Mouse (Mus musculus) MEL (cell line): Measurements from ENCODE around the gene Odr4. TPM values are rescaled to one million over a fixed set of nuclear protein-coding genes. Genes with fewer than 3 reads are reported as not detected.

Experiments
- DNase-seq: peaks from one replicate; pipeline ENCODE4 v3.0.0; 2011; ENCODE audit warnings: low read depth, low spot score
- H3K27ac ChIP-seq: 2 replicates; pipeline ENCODE4 v1.5.1; 2012; ENCODE audit warnings: low read depth, mild to moderate bottlenecking, control low read depth, low read length, moderate library complexity; ENCODE audit not compliant: control insufficient read depth
- H3K27me3 ChIP-seq, 2 experiments: fragments of 150-350 bp in 1 of 2; sonication (generic) in 1 of 2; 2 replicates each; pipeline ENCODE4 v1.6.1; 2012; ENCODE audit warnings: low read length in 2 of 2, mild to moderate bottlenecking in 2 of 2, improper control_type of control experiment in 1 of 2, moderate library complexity in 1 of 2; ENCODE audit not compliant: insufficient read depth in 2 of 2, control insufficient read depth in 1 of 2
- H3K36me3 ChIP-seq, 2 experiments: 2 replicates each; pipeline ENCODE4 v1.6.1; 2012 to 2014; ENCODE audit warnings: low read length in 2 of 2, improper control_type of control experiment in 1 of 2, inconsistent platforms in 1 of 2, mild to moderate bottlenecking in 1 of 2; ENCODE audit not compliant: insufficient read depth in 2 of 2, control insufficient read depth in 1 of 2
- H3K4me1 ChIP-seq, 2 experiments: fragments of 150-350 bp in 1 of 2; sonication (generic) in 1 of 2; 2 replicates each; pipeline ENCODE4 v1.6.1; 2012; ENCODE audit warnings: low read length in 2 of 2, improper control_type of control experiment in 1 of 2, mild to moderate bottlenecking in 1 of 2; ENCODE audit not compliant: insufficient read depth in 2 of 2, control insufficient read depth in 1 of 2
- H3K4me3 ChIP-seq, 2 experiments: fragments of 150-350 bp in 1 of 2; sonication (generic) in 1 of 2; 2 replicates each; pipeline ENCODE4 v1.5.1; 2012; ENCODE audit warnings: low read depth in 2 of 2, low read length in 2 of 2, mild to moderate bottlenecking in 2 of 2, moderate library complexity in 2 of 2, control low read depth in 1 of 2, improper control_type of control experiment in 1 of 2; ENCODE audit not compliant: control insufficient read depth in 1 of 2, insufficient read depth in 1 of 2
- H3K79me2 ChIP-seq: 2 replicates; pipeline ENCODE4 v1.6.1; 2012; ENCODE audit warnings: mild to moderate bottlenecking, low read length, moderate library complexity; ENCODE audit not compliant: control insufficient read depth, poor library complexity, insufficient read depth
- H3K9ac ChIP-seq: 2 replicates; pipeline ENCODE4 v1.6.1; 2012; ENCODE audit warnings: low read depth, mild to moderate bottlenecking, control low read depth, low read length, moderate library complexity; ENCODE audit not compliant: control insufficient read depth, poor library complexity, severe bottlenecking
- H3K9me3 ChIP-seq: fragments of 150-350 bp; sonication (generic); replicated peaks from 2 replicates; pipeline ENCODE4 v1.6.1; 2012; ENCODE audit warnings: mild to moderate bottlenecking, low read length, improper control_type of control experiment, moderate library complexity; ENCODE audit not compliant: insufficient read depth
- BHLHE40 ChIP-seq: IDR thresholded peaks from 2 replicates; pipeline ENCODE4 v1.6.1; 2012; ENCODE audit warnings: low read depth, mild to moderate bottlenecking, inconsistent platforms, low read length, improper control_type of control experiment, borderline replicate concordance
- CHD1 ChIP-seq: IDR thresholded peaks from 2 replicates; pipeline ENCODE4 v1.6.1; 2012; ENCODE audit warnings: low read depth, mild to moderate bottlenecking, inconsistent platforms, low read length, improper control_type of control experiment
- CHD2 ChIP-seq: IDR thresholded peaks from 2 replicates; pipeline ENCODE4 v1.6.1; 2011; ENCODE audit warnings: low read length, improper control_type of control experiment
- CTCF ChIP-seq, 3 experiments: IDR thresholded peaks in 2 of 3; conservative IDR thresholded peaks in 1 of 3; 2 replicates each; pipeline ENCODE4 v1.5.1; 2011 to 2012; ENCODE audit warnings: low read length in 3 of 3, low read depth in 2 of 3, mild to moderate bottlenecking in 2 of 3, improper control_type of control experiment in 1 of 3, inconsistent platforms in 1 of 3, mixed read lengths in 1 of 3, moderate library complexity in 1 of 3; ENCODE audit not compliant: control insufficient read depth in 1 of 3, insufficient read depth in 1 of 3, poor library complexity in 1 of 3, severe bottlenecking in 1 of 3
- E2F4 ChIP-seq: IDR thresholded peaks from 2 replicates; pipeline ENCODE4 v1.6.1; 2011; ENCODE audit warnings: low read depth, low read length, improper control_type of control experiment, borderline replicate concordance
- HCFC1 ChIP-seq: IDR thresholded peaks from 2 replicates; pipeline ENCODE4 v1.6.1; 2012; ENCODE audit warnings: low read depth, mild to moderate bottlenecking, inconsistent platforms, low read length, improper control_type of control experiment, moderate library complexity
- KAT2A ChIP-seq: conservative IDR thresholded peaks from 2 replicates; pipeline ENCODE4 v1.6.1; 2012; ENCODE audit warnings: low read depth, low read length, improper control_type of control experiment, inconsistent platforms
- MAX ChIP-seq: IDR thresholded peaks from 2 replicates; pipeline ENCODE4 v1.6.1; 2011; ENCODE audit warnings: low read length, improper control_type of control experiment
- MEF2A ChIP-seq: IDR thresholded peaks from 2 replicates; pipeline ENCODE4 v1.6.1; 2014; ENCODE audit warnings: low read depth, mild to moderate bottlenecking, inconsistent platforms, low read length, improper control_type of control experiment; ENCODE audit not compliant: poor library complexity, insufficient replicate concordance, severe bottlenecking; ENCODE audit errors: extremely low read depth
- MXI1 ChIP-seq: IDR thresholded peaks from 2 replicates; pipeline ENCODE4 v1.6.1; 2011; ENCODE audit warnings: mild to moderate bottlenecking, low read depth, low read length, improper control_type of control experiment
- MYB ChIP-seq: IDR thresholded peaks from 2 replicates; pipeline ENCODE4 v1.6.1; 2011; ENCODE audit warnings: mild to moderate bottlenecking, low read depth, low read length, improper control_type of control experiment
- MYC ChIP-seq: IDR thresholded peaks from 2 replicates; pipeline ENCODE4 v1.6.1; 2011; ENCODE audit warnings: low read depth, mild to moderate bottlenecking, low read length, improper control_type of control experiment, moderate library complexity
- NELFE ChIP-seq: IDR thresholded peaks from 2 replicates; pipeline ENCODE4 v1.6.1; 2011; ENCODE audit warnings: low read depth, low read length, improper control_type of control experiment
- POLR2A ChIP-seq, 2 experiments: IDR thresholded peaks; 2 replicates each; pipeline ENCODE4 v1.6.1; 2011 to 2012; ENCODE audit warnings: low read length in 2 of 2, mild to moderate bottlenecking in 2 of 2, control low read depth in 1 of 2, improper control_type of control experiment in 1 of 2, low read depth in 1 of 2, moderate library complexity in 1 of 2; ENCODE audit not compliant: control insufficient read depth in 1 of 2, insufficient read depth in 1 of 2, poor library complexity in 1 of 2
- POLR2AphosphoS5 ChIP-seq: IDR thresholded peaks from 2 replicates; pipeline ENCODE4 v1.6.1; 2012; ENCODE audit warnings: low read depth, borderline replicate concordance, mild to moderate bottlenecking, inconsistent platforms, low read length, moderate library complexity, mixed read lengths
- RCOR1 ChIP-seq: IDR thresholded peaks from 2 replicates; pipeline ENCODE4 v1.6.1; 2012; ENCODE audit warnings: low read depth, mild to moderate bottlenecking, inconsistent platforms, low read length, improper control_type of control experiment
- SIN3A ChIP-seq: IDR thresholded peaks from 2 replicates; pipeline ENCODE4 v1.6.1; 2012; ENCODE audit warnings: low read length, improper control_type of control experiment, inconsistent platforms
- SMC3 ChIP-seq: IDR thresholded peaks from 2 replicates; pipeline ENCODE4 v1.6.1; 2011; ENCODE audit warnings: low read depth, low read length, improper control_type of control experiment
- TBP ChIP-seq: IDR thresholded peaks from 2 replicates; pipeline ENCODE4 v1.8.0; 2011; ENCODE audit warnings: low read depth, low read length, improper control_type of control experiment
- USF1 ChIP-seq: IDR thresholded peaks from 2 replicates; pipeline ENCODE4 v1.6.1; 2014; ENCODE audit warnings: low read depth, mild to moderate bottlenecking, inconsistent platforms, low read length, improper control_type of control experiment, moderate library complexity
- USF2 ChIP-seq, 2 experiments: IDR thresholded peaks; 2 replicates each; pipeline ENCODE4 v1.6.1; 2011 to 2012; ENCODE audit warnings: improper control_type of control experiment in 2 of 2, low read length in 2 of 2, borderline replicate concordance in 1 of 2, inconsistent platforms in 1 of 2, low read depth in 1 of 2, mild to moderate bottlenecking in 1 of 2; ENCODE audit not compliant: insufficient read depth in 1 of 2
- ZC3H11A ChIP-seq: IDR thresholded peaks from 2 replicates; pipeline ENCODE4 v1.6.1; 2012; ENCODE audit warnings: low read depth, mild to moderate bottlenecking, inconsistent platforms, low read length, improper control_type of control experiment
- ZMIZ1 ChIP-seq: IDR thresholded peaks from 2 replicates; pipeline ENCODE4 v1.6.1; 2012; ENCODE audit warnings: low read depth, mild to moderate bottlenecking, inconsistent platforms, low read length, improper control_type of control experiment, moderate library complexity
- ZNF384 ChIP-seq: IDR thresholded peaks from 2 replicates; pipeline ENCODE4 v1.6.1; 2012; ENCODE audit warnings: low read depth, mild to moderate bottlenecking, inconsistent platforms, low read length, improper control_type of control experiment
- polyA plus RNA-seq, 2 experiments: library from polyadenylated mRNA; stranded (reverse) in 1 of 2; unstranded in 1 of 2; fragments of >175 nt in 1 of 2; fragments of >200 nt in 1 of 2; gene quantifications; 2 replicates each; pipeline versions ENCODE4 v1.2.1 to v1.2.4; 2012; ENCODE audit warnings: low replicate concordance in 2 of 2, low read depth in 1 of 2; ENCODE audit not compliant: insufficient read length in 2 of 2, insufficient read depth in 1 of 2, missing spikeins in 1 of 2
- total RNA-seq: library from RNA; depleted of rRNA; stranded (reverse); fragments of 300-350 nt; gene quantifications from 2 replicates; pipeline ENCODE4 v1.2.3, GENCODE M21; 2012

The Odr4 gene
- total and polyA plus RNA-seq, 3 experiments = 23.1 to 30.1 TPM; not detected in 1

DNA sequence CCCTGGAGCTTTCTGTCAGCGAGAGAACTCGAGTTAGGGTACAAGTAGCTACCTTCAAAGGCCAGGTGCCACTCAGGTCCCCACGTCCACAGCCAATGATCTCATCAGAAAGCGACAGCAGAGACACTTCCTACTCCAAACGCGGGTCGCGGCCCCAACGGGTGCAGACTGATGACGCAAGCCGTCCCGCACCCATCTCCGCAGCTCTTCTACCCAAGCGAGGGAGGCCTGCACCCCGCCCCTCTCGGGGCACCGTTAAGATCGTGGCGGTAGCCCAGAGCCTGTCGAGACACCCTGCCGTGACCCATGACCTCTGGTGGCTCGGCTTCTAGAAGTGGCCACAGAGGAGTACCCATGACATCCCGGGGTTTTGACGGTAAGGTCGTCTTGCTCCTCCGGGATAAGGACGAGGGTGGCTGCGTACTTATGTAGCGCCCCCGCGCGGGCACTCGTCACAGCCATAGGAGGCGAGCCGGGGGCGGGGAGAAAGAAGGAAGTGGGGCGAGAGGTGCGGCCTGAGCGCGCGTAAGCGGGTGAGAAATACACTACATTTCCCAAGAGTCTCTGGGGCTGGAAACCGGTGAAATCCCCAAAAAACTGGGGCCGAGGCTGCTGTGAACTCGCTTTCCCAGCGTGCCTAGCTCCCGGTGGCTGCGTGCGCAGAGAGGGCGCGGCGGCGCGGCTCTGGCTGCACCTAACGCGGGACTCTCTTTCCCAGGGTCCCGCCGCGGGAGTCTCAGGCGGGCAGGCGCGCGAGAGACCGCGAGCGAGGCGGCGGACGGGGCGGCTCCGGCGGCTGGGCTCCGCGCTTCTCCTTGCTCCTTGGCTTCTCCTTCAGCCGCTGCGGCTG lies at the start of gene Odr4, which contains the start of gene Tpr (continued):
- TF ChIP-seq CHD2 (peak; percentile 84), MYC (peak; percentile 85), USF2 (IDR thresholded peaks at IDR 0.05; ENCODE audit: borderline replicate concordance in 1 of 2, insufficient read depth in 1 of 2, low read depth in 1 of 2, low read length in 2 of 2) (no peak), CHD1 (no peak)

DNA sequence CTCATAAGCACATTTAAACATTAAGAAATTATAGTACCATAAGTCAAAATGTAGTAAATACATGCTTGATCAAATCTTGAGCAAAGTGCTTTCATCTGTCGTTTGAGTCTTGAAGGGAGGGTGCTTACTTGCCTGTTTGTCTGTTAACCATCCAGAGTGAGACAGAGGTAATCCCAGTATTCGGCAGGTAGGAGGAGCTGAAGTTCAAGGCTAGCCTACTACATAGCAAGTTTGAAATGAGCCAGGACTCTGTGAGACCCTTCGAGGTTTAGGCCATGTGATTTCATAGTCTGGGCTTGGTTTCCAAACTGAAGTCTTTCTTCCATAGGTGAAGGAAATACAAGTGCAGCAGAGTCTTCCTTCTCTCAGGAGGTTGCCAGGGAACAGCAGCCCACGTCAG lies 48.9 kb upstream of the Odr4 start:
- no peak overlapping the region for H3K27ac ChIP-seq
- H3K9ac ChIP-seq = no peak overlapping the region
- H3K27me3 ChIP-seq = no peaks in the 10 kb centered on the region
- H3K36me3 ChIP-seq = peaks cover 0 to 63% of the 10 kb centered on the region in 2 experiments; a peak in 2 of 4 replicates
- no peak for DNase-seq
- H3K4me3 ChIP-seq = no peak overlapping the region
- H3K4me1 ChIP-seq = no peaks in the 10 kb centered on the region
- no peaks in the 10 kb centered on the region for H3K79me2 ChIP-seq
- H3K9me3 ChIP-seq = no peaks in the 10 kb centered on the region
- TF ChIP-seq RCOR1 = no peak
- TF ChIP-seq CTCF (IDR thresholded peaks at IDR 0.05 in 2 of 3, conservative IDR thresholded peaks at IDR 0.05 in 1 of 3; ENCODE audit: control insufficient read depth in 1 of 3, insufficient read depth in 1 of 3, low read depth in 2 of 3, low read length in 3 of 3, poor library complexity in 1 of 3, severe bottlenecking in 1 of 3) = no peak
- TF ChIP-seq MEF2A = no peak
- no peak for TF ChIP-seq KAT2A
- TF ChIP-seq HCFC1 = no peak
- no peak for TF ChIP-seq SIN3A
- no peak for TF ChIP-seq CHD2
- TF ChIP-seq POLR2A (IDR thresholded peaks at IDR 0.05; ENCODE audit: control insufficient read depth in 1 of 2, insufficient read depth in 1 of 2, low read depth in 1 of 2, low read length in 2 of 2, poor library complexity in 1 of 2) = no peak
- no peak for TF ChIP-seq MXI1
- TF ChIP-seq MAX = no peak
- TF ChIP-seq MYB = no peak
- no peak for TF ChIP-seq ZNF384
- no peak for TF ChIP-seq POLR2AphosphoS5

DNA sequence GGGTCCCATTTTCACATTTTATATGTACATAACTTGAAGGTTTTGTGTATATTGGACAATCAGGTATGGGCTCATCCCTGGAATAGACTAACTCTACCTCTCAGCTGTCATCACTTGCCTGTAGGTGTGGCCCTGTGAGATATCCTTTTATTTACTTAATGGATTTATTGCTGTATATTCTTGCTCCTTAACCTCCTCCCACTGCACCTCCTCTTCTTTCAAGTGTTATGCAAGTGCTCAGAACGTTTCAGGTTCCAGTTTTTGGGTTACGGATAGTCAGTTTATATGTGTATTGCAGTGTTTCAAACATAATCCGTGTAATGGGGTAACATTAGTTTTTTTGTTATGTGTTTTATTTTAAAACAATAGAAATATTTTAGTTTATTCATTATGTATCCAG lies 45.8 kb upstream of the Odr4 start:
- Histone ChIP-seq H3K27me3 (no peaks in the 10 kb centered on the region), H3K4me1 (no peaks in the 10 kb centered on the region), H3K9me3 (no peaks in the 10 kb centered on the region), H3K9ac (no peak overlapping the region), H3K4me3 (no peak overlapping the region), H3K79me2 (no peaks in the 10 kb centered on the region), H3K27ac (no peak overlapping the region), H3K36me3 (peaks cover 0 to 70% of the 10 kb centered on the region in 2 experiments; a peak in 2 of 4 replicates)
- no peak for TF ChIP-seq CTCF (IDR thresholded peaks at IDR 0.05 in 2 of 3, conservative IDR thresholded peaks at IDR 0.05 in 1 of 3; ENCODE audit: control insufficient read depth in 1 of 3, insufficient read depth in 1 of 3, low read depth in 2 of 3, low read length in 3 of 3, poor library complexity in 1 of 3, severe bottlenecking in 1 of 3)
- TF ChIP-seq MXI1 = no peak
- TF ChIP-seq SMC3 = no peak
- TF ChIP-seq TBP = no peak
- no peak for TF ChIP-seq BHLHE40
- TF ChIP-seq USF1 = no peak
- no peak for TF ChIP-seq ZC3H11A
- TF ChIP-seq ZMIZ1 = no peak
- TF ChIP-seq E2F4 = no peak
- TF ChIP-seq RCOR1 = no peak
- no peak for TF ChIP-seq NELFE
- no peak for TF ChIP-seq MYB
- no peak for DNase-seq
